ENCODE assay signal across 22 mouse cellular contexts in the genomic region with DNA sequence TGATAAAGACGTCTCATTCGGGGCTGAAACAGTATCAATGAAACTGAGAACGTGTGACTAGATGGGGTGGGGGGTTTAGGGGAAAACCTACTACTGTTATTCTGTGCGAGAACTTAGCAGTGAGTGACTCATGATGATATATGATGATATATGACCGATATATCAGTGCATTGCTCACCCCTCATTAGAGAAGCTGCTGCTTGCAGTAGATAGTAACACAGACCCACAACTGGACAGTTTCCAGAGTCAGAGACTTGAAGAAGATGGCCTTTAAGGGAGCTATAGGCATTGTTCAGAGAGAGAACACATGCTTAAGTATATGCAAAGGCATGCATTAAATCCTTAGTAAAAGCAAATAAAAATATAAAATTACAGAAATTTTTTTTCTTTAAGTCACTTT.
DNase-seq lines count a peak whose midpoint lies in the region; ATAC-seq lines count a peak whose summit lies in the region.
"Had no signal": no experiment of that assay in that cellular context is flagged by ENCODE, and none has a peak within 500 bp of the region (broad histone marks: within the 10 kb centered on the region; RNA-seq: fewer than 3 reads in every experiment).

No protein-coding gene starts in this region.

- H3K4me2 ChIP-seq in liver, embryonic 13.5 days, result no peak overlapping the region
- no peak overlapping the region for H3K4me2 ChIP-seq in midbrain, embryonic 11.5 days
- H3K4me2 ChIP-seq in kidney, embryonic 16.5 days (replicated peaks; ENCODE audit: low read depth, low read length), result no peak overlapping the region
- H3K4me2 ChIP-seq: embryonic facial prominence, embryonic 12.5 days; forebrain, embryonic 12.5 days had no signal

- WGBS in liver, embryonic 13.5 days (ENCODE audit: insufficient replicate concordance), result 61% methylated on average over 5 of the region's 5 CpGs
- 88% methylated on average over 5 of the region's 5 CpGs for WGBS in midbrain, embryonic 11.5 days
- WGBS in kidney, embryonic 16.5 days, result 78% methylated on average over 5 of the region's 5 CpGs

- no peak overlapping the region for H3K27ac ChIP-seq in liver, embryonic 13.5 days
- H3K27ac ChIP-seq in midbrain, embryonic 11.5 days (ENCODE audit: low read depth, low read length), result no peak overlapping the region
- H3K27ac ChIP-seq in kidney, embryonic 16.5 days (ENCODE audit: low read length), result no peak overlapping the region
- H3K27ac ChIP-seq: embryonic facial prominence, embryonic 10.5 days; embryonic facial prominence, embryonic 12.5 days; forebrain, embryonic 10.5 days; forebrain, embryonic 12.5 days had no signal

- no peaks in the 10 kb centered on the region for H3K27me3 ChIP-seq in liver, embryonic 13.5 days
- H3K27me3 ChIP-seq in midbrain, embryonic 11.5 days (ENCODE audit: control insufficient read depth, insufficient read depth, low read length), result no peaks in the 10 kb centered on the region
- H3K27me3 ChIP-seq in kidney, embryonic 16.5 days (ENCODE audit: insufficient read depth, low read length), result no peaks in the 10 kb centered on the region
- H3K27me3 ChIP-seq: embryonic facial prominence, embryonic 12.5 days; forebrain, embryonic 12.5 days had no signal

- no peak for DNase-seq in liver, embryonic 13.5 days
- DNase-seq in liver (no peak), NIH3T3 (ENCODE audit: low read depth) (peak; percentile 3)
- no peak for DNase-seq in right cerebral cortex, postnatal 14 days
- no peak for DNase-seq in midbrain, embryonic 11.5 days (ENCODE audit: low spot score, missing footprints)
- DNase-seq: adrenal gland, adult 2 months; adrenal gland, postnatal 10 days; adrenal gland, postnatal 25 days; cerebellum, adult 11 months; cerebellum, adult 18-20 months; cerebellum, adult 8-10 months; cerebellum, adult 9-11 months; cerebellum, postnatal 14 days; cerebellum, postnatal 36 days had no signal

- H3K9me3 ChIP-seq in liver, embryonic 13.5 days (replicated peaks), result no peaks in the 10 kb centered on the region
- H3K9me3 ChIP-seq in midbrain, embryonic 11.5 days (ENCODE audit: control insufficient read depth, low read length), result no peaks in the 10 kb centered on the region
- no peaks in the 10 kb centered on the region for H3K9me3 ChIP-seq in kidney, embryonic 16.5 days (ENCODE audit: low read length)
- H3K9me3 ChIP-seq: embryonic facial prominence, embryonic 10.5 days; embryonic facial prominence, embryonic 12.5 days; forebrain, embryonic 10.5 days; forebrain, embryonic 12.5 days had no signal

- 0 out of 2 replicates have a peak, but pooled peaks have one; percentile 31 for ATAC-seq in liver, embryonic 13.5 days (ENCODE audit: low read depth)
- peak; percentile 83 for ATAC-seq in megakaryocyte progenitor cell, adult 5-6 weeks (replicated peaks; ENCODE audit: poor library complexity)
- ATAC-seq in midbrain, embryonic 11.5 days (ENCODE audit: low FRiP score), result no peak
- no peak for ATAC-seq in kidney, embryonic 16.5 days (ENCODE audit: low FRiP score, low TSS enrichment)
- ATAC-seq: forebrain, embryonic 14.5 days; forebrain, embryonic 16.5 days had no signal

- H3K4me3 ChIP-seq in liver, embryonic 13.5 days (replicated peaks), result no peak overlapping the region
- no peak overlapping the region for H3K4me3 ChIP-seq in midbrain, embryonic 11.5 days (ENCODE audit: low read depth, low read length)
- H3K4me3 ChIP-seq in kidney, embryonic 16.5 days (ENCODE audit: low read length), result no peak overlapping the region
- H3K4me3 ChIP-seq: embryonic facial prominence, embryonic 10.5 days; embryonic facial prominence, embryonic 12.5 days; forebrain, embryonic 10.5 days; forebrain, embryonic 12.5 days had no signal

- no peak overlapping the region for H3K9ac ChIP-seq in liver, embryonic 13.5 days
- no peak overlapping the region for H3K9ac ChIP-seq in midbrain, embryonic 11.5 days (ENCODE audit: low read length)
- H3K9ac ChIP-seq in kidney, embryonic 16.5 days (replicated peaks; ENCODE audit: low read length), result no peak overlapping the region
- H3K9ac ChIP-seq: embryonic facial prominence, embryonic 12.5 days; forebrain, embryonic 12.5 days had no signal

- peaks cover 6% of the 10 kb centered on the region; the same call in 1 of the 2 replicates for H3K36me3 ChIP-seq in liver, embryonic 13.5 days
- no peaks in the 10 kb centered on the region for H3K36me3 ChIP-seq in midbrain, embryonic 11.5 days (ENCODE audit: control insufficient read depth, insufficient read depth, low read length)
- H3K36me3 ChIP-seq in kidney, embryonic 16.5 days (ENCODE audit: insufficient read depth, low read length), result no peaks in the 10 kb centered on the region

- H3K4me1 ChIP-seq in liver, embryonic 13.5 days (replicated peaks), result peaks cover 7% of the 10 kb centered on the region; the same call in 1 of the 2 replicates
- no peaks in the 10 kb centered on the region for H3K4me1 ChIP-seq in midbrain, embryonic 11.5 days (ENCODE audit: control insufficient read depth, insufficient read depth, low read length)
- H3K4me1 ChIP-seq in kidney, embryonic 16.5 days (ENCODE audit: insufficient read depth, low read length), result no peaks in the 10 kb centered on the region
- H3K4me1 ChIP-seq: embryonic facial prominence, embryonic 10.5 days; embryonic facial prominence, embryonic 12.5 days; forebrain, embryonic 10.5 days; forebrain, embryonic 12.5 days had no signal

Comparison
In these comparisons a context has a peak if more than half of its experiments do, and no peak if none do; other contexts are left out.
1. ATAC-seq: peak in liver, embryonic 13.5 days (single experiment) and megakaryocyte progenitor cell, adult 5-6 weeks (single experiment); none in midbrain, embryonic 11.5 days (single experiment) and kidney, embryonic 16.5 days (single experiment).